Mouse (Mus musculus) stomach, postnatal 0 days (tissue): ENCODE data around the gene Usp25.

Source experiments
- CTCF ChIP-seq: IDR thresholded peaks from 2 replicates; pipeline ENCODE4 v1.5.1; 2016; ENCODE audit warnings: antibody characterized with exemption, low read depth, mild to moderate bottlenecking, moderate library complexity
- EP300 ChIP-seq: optimal IDR thresholded peaks from 2 replicates; pipeline ENCODE3; 2016; ENCODE audit warnings: antibody characterized with exemption

GRCm38 (mm10) chr16:77084071-77084470 is 70.6 kb downstream of the Usp25 start:
- TF ChIP-seq CTCF: no peak
- TF ChIP-seq EP300: no peak
